Mouse (Mus musculus) liver, embryonic 16.5 days (tissue): Measurements from ENCODE around the gene Slc22a14. TPM values are rescaled to one million over a fixed set of nuclear protein-coding genes. Genes with fewer than 3 reads are reported as not detected.
"Not testable (repeated sequence)": the region's sequence is repeated elsewhere in the genome, so short reads cannot be mapped to it uniquely, and the experiment has no call there.

ENCODE experiments used
- ATAC-seq: fragments of 200-750 bp; cut with Nextera tagmentation; 2 replicates; pipeline ENCODE4 v1.8.0; 2017; ENCODE audit warnings: low read depth, mild to moderate bottlenecking, moderate number of reproducible peaks, moderate library complexity
- H3K27ac ChIP-seq: fragments of 300-500 bp; sonication (generic); 2 replicates; pipeline ENCODE4 v1.5.1; 2014; ENCODE audit warnings: mild to moderate bottlenecking, low read length
- H3K27me3 ChIP-seq: fragments of 300-500 bp; sonication (generic); 2 replicates; pipeline ENCODE4 v1.6.1; 2014; ENCODE audit warnings: low read depth, low read length, mixed read lengths; ENCODE audit not compliant: control insufficient read depth, insufficient read depth
- H3K36me3 ChIP-seq: fragments of 300-500 bp; sonication (generic); 2 replicates; pipeline ENCODE4 v1.6.1; 2014; ENCODE audit warnings: mild to moderate bottlenecking; ENCODE audit not compliant: control insufficient read depth, insufficient read depth
- H3K4me1 ChIP-seq: fragments of 300-500 bp; sonication (generic); 2 replicates; pipeline ENCODE4 v1.6.1; 2014; ENCODE audit warnings: low read depth, low read length, mixed read lengths; ENCODE audit not compliant: control insufficient read depth
- H3K4me2 ChIP-seq: fragments of 300-500 bp; sonication (generic); 2 replicates; pipeline ENCODE4 v1.6.1; 2014; ENCODE audit warnings: low read depth, low read length, mixed read lengths
- H3K4me3 ChIP-seq: fragments of 300-500 bp; sonication (generic); 2 replicates; pipeline ENCODE4 v1.5.1; 2014; ENCODE audit warnings: low read depth, mild to moderate bottlenecking, low read length
- H3K9ac ChIP-seq: fragments of 300-500 bp; sonication (generic); 2 replicates; pipeline ENCODE4 v1.6.1; 2014; ENCODE audit warnings: low read depth, low read length
- H3K9me3 ChIP-seq: fragments of 300-500 bp; sonication (generic); replicated peaks from 2 replicates; pipeline ENCODE4 v1.6.1; 2016; ENCODE audit warnings: low read length; ENCODE audit not compliant: control insufficient read depth
- WGBS: fragments of 180-500 bp; shearing (Covaris S2); extraction: QIAGEN DNeasy Blood & Tissue Kit; methylation state at CpG from one replicate; pipeline ENCODE4 v1.1.7; 2014; ENCODE audit not compliant: insufficient replicate concordance; 5-methylcytosine and 5-hydroxymethylcytosine counted together
- polyA plus RNA-seq: library from polyadenylated mRNA; unstranded; fragments of >200 nt; fragmentation: Nextera tagmentation; extraction: Ambion mirVana; gene quantifications from 2 replicates; pipeline ENCODE4 v1.2.1, GENCODE M21; 2015

Slc22a14 gene
- polyA plus RNA-seq, 1 experiment from 2014 or later: not detected

- no peaks in the 10 kb centered on the region for H3K27me3 ChIP-seq
- no peaks in the 10 kb centered on the region for H3K9me3 ChIP-seq
- no peak for ATAC-seq
- no peaks in the 10 kb centered on the region for H3K36me3 ChIP-seq
- H3K4me3 ChIP-seq: no peak overlapping the region
- no peak overlapping the region for H3K9ac ChIP-seq
- no peak overlapping the region for H3K27ac ChIP-seq
- no peak overlapping the region for H3K4me2 ChIP-seq
- WGBS: 89% methylated on average over 6 of the region's 6 CpGs
- H3K4me1 ChIP-seq: no peaks in the 10 kb centered on the region
Observed at GRCm38 (mm10) chr9:119268120-119268519, 97.2 kb downstream of the Slc22a14 start.

- H3K27me3 ChIP-seq, H3K9ac ChIP-seq, H3K27ac ChIP-seq, H3K9me3 ChIP-seq, H3K4me1 ChIP-seq, H3K36me3 ChIP-seq, ATAC-seq, H3K4me3 ChIP-seq, H3K4me2 ChIP-seq: not testable (repeated sequence)
- WGBS: 71% methylated on average over 5 of the region's 5 CpGs
Observed at GRCm38 (mm10) chr9:119266121-119266395, 99.3 kb downstream of the Slc22a14 start.

- not testable (repeated sequence) for H3K27ac ChIP-seq, H3K9me3 ChIP-seq, H3K9ac ChIP-seq, H3K36me3 ChIP-seq, H3K27me3 ChIP-seq, H3K4me2 ChIP-seq, ATAC-seq, H3K4me3 ChIP-seq, H3K4me1 ChIP-seq
- 76% methylated on average over 1 of the region's 1 CpGs for WGBS
Observed at GRCm38 (mm10) chr9:119265373-119266120, 99.8 kb downstream of the Slc22a14 start.

- 66% methylated on average over 4 of the region's 4 CpGs for WGBS
- no peak for ATAC-seq
- Histone ChIP-seq H3K4me1 (no peaks in the 10 kb centered on the region), H3K9ac (no peak overlapping the region), H3K27me3 (no peaks in the 10 kb centered on the region), H3K9me3 (no peaks in the 10 kb centered on the region), H3K4me2 (no peak overlapping the region), H3K36me3 (no peaks in the 10 kb centered on the region), H3K4me3 (no peak overlapping the region), H3K27ac (no peak overlapping the region)
Observed at GRCm38 (mm10) chr9:119263067-119263466, 102.3 kb downstream of the Slc22a14 start.

GRCm38 (mm10) chr9:119260825-119261224 lies 104.5 kb downstream of the Slc22a14 start:
- WGBS: 86% methylated on average over 2 of the region's 2 CpGs
- Histone ChIP-seq H3K4me1 (no peaks in the 10 kb centered on the region), H3K27ac (no peak overlapping the region), H3K4me3 (no peak overlapping the region), H3K36me3 (no peaks in the 10 kb centered on the region), H3K4me2 (no peak overlapping the region), H3K9me3 (no peaks in the 10 kb centered on the region), H3K27me3 (no peaks in the 10 kb centered on the region), H3K9ac (no peak overlapping the region)
- no peak for ATAC-seq

GRCm38 (mm10) chr9:119258785-119259184 lies 106.6 kb downstream of the Slc22a14 start:
- no peak for ATAC-seq
- 74% methylated on average over 2 of the region's 2 CpGs for WGBS
- no peaks in the 10 kb centered on the region for H3K9me3 ChIP-seq
- peaks cover 6% of the 10 kb centered on the region for H3K36me3 ChIP-seq
- H3K4me2 ChIP-seq: no peak overlapping the region
- H3K4me3 ChIP-seq: no peak overlapping the region
- H3K9ac ChIP-seq: no peak overlapping the region
- H3K27me3 ChIP-seq: no peaks in the 10 kb centered on the region
- H3K4me1 ChIP-seq: no peaks in the 10 kb centered on the region
- H3K27ac ChIP-seq: no peak overlapping the region

GRCm38 (mm10) chr9:119258128-119258527 lies 107.2 kb downstream of the Slc22a14 start:
- Histone ChIP-seq H3K27ac (no peak overlapping the region), H3K36me3 (peaks cover 6% of the 10 kb centered on the region), H3K4me1 (no peaks in the 10 kb centered on the region), H3K4me3 (no peak overlapping the region), H3K4me2 (no peak overlapping the region), H3K9me3 (no peaks in the 10 kb centered on the region), H3K27me3 (no peaks in the 10 kb centered on the region), H3K9ac (no peak overlapping the region)
- 69% methylated on average over 5 of the region's 5 CpGs for WGBS
- ATAC-seq: no peak

- no peak overlapping the region for H3K27ac ChIP-seq
- H3K9ac ChIP-seq: no peak overlapping the region
- no peaks in the 10 kb centered on the region for H3K27me3 ChIP-seq
- no peak overlapping the region for H3K4me2 ChIP-seq
- no peak for ATAC-seq
- H3K36me3 ChIP-seq: peaks cover 6% of the 10 kb centered on the region
- WGBS: 85% methylated on average over 12 of the region's 12 CpGs
- H3K4me3 ChIP-seq: no peak overlapping the region
- H3K4me1 ChIP-seq: no peaks in the 10 kb centered on the region
- no peaks in the 10 kb centered on the region for H3K9me3 ChIP-seq
Observed at GRCm38 (mm10) chr9:119256161-119256560, 109.2 kb downstream of the Slc22a14 start.

GRCm38 (mm10) chr9:119255096-119255495 lies 110.3 kb downstream of the Slc22a14 start:
- ATAC-seq: no peak
- H3K27me3 ChIP-seq: no peaks in the 10 kb centered on the region
- H3K36me3 ChIP-seq: peaks cover 10% of the 10 kb centered on the region

More at GRCm38 (mm10) chr9:119255096-119255495, 110.3 kb downstream of the Slc22a14 start:
- H3K4me1 ChIP-seq: no peaks in the 10 kb centered on the region
- H3K9ac ChIP-seq: no peak overlapping the region
- H3K9me3 ChIP-seq: no peaks in the 10 kb centered on the region
- H3K27ac ChIP-seq: no peak overlapping the region
- no peak overlapping the region for H3K4me2 ChIP-seq
- 90% methylated on average over 1 of the region's 1 CpGs for WGBS
- H3K4me3 ChIP-seq: no peak overlapping the region
